Mouse (Mus musculus): ENCODE data around the gene Clspn. TPM values are rescaled to one million over a fixed set of nuclear protein-coding genes. Genes with fewer than 3 reads are reported as not detected.
"Not testable (repeated sequence)": the region's sequence is repeated elsewhere in the genome, so short reads cannot be mapped to it uniquely, and the experiment has no call there.

Clspn gene
- polyA plus RNA-seq, 1 experiment from 2014 or later, result 3.7 TPM

DNA sequence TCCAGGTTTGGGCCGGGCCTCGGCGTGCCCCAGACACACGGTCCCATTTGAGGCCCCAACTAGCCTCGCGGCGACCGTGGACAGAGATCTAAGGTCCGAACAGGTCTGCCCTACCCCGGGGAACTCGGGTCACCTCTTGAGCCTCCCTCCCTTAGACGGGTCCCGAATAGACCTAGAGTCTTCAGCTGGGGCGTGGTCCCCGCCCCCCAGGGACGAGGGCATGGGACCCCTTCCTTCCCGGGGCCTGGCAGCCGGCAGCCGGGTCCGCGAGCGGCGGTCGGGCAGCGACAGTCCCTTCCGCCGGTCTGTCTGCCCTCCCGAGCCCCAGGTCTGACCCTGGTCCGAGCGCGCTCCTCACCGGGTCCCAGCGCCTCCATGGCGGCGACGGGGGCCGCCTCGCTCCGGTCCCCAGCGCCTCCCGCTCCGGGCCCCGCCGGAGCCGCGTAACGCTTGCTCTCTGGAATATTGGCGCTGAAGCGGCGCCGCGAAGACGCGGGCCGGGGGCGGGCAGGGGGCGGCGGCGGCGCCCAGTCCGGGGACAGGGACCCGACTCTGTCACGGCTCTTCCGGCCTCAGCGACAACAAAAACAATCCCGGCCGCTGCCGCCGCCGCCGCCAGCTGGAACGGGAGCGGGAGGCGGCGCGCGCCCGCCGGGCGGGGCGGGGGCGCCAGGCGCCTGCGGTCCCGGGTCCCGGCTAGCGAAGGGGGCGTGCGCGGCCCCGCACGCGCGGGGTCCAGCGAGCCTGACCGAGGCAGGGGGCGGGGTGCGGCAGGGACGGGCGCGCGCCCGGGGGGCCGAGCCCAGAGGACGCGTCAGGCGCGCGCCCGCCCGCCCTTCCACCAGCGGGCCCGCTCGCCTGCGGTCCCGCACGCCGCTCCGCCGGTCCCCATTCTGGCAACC is 23.7 kb upstream of the Clspn start, which contains the start of gene Ago4:
Gene Ago4 (minus strand): TSS at position 646 of the 902 bp plus-strand sequence.
- peak within 1 kb of the TSS; percentile 78 for H3K9ac ChIP-seq
- H3K9me3 ChIP-seq (ENCODE audit: control insufficient read depth, low read length), result no peaks in the 10 kb centered on the region
- H3K4me2 ChIP-seq (replicated peaks), result peak within 1 kb of the TSS; percentile 86
- peak within 1 kb of the TSS; percentile 81 for H3K27ac ChIP-seq
- peaks cover 17% of the 10 kb centered on the region for H3K4me1 ChIP-seq (replicated peaks; ENCODE audit: control insufficient read depth, insufficient read depth, low read length)
- H3K27me3 ChIP-seq (ENCODE audit: control insufficient read depth, insufficient read depth, low read length), result no peaks in the 10 kb centered on the region
- peak within 1 kb of the TSS; percentile 78 for H3K4me3 ChIP-seq (replicated peaks; ENCODE audit: low read length)
- H3K36me3 ChIP-seq (replicated peaks; ENCODE audit: control insufficient read depth, insufficient read depth), result no peaks in the 10 kb centered on the region
- WGBS, result under 1% methylated on average over 101 of the region's 120 CpGs
- DNase-seq (ENCODE audit: low spot score) (peak; percentile 79), ATAC-seq (ENCODE audit: low FRiP score) (peak; percentile 93)

DNA sequence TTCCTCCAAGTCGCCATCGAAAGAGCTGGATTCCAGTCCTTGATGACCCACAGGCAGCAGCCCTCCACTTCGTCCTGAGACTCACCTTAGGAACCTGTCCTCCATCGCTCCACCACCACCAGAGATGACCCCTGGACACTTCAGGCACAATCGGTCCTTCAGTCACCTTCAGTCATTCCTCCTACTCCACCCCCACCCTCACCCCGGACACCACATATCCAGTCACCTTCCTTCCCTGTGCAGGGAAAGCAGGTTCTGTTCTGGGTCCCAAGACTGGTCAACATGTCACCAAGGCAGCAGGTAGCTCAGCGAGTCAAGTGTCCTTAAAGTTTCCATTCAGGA is 23.0 kb upstream of the Clspn start:
- H3K4me2 ChIP-seq (replicated peaks), result peak overlapping the region; percentile 86
- H3K9ac ChIP-seq, result peak overlapping the region; percentile 78
- no peaks in the 10 kb centered on the region for H3K27me3 ChIP-seq (ENCODE audit: control insufficient read depth, insufficient read depth, low read length)
- H3K27ac ChIP-seq, result peak overlapping the region; percentile 81
- no peaks in the 10 kb centered on the region for H3K9me3 ChIP-seq (ENCODE audit: control insufficient read depth, low read length)
- no peaks in the 10 kb centered on the region for H3K36me3 ChIP-seq (replicated peaks; ENCODE audit: control insufficient read depth, insufficient read depth)
- 6% methylated on average over 7 of the region's 7 CpGs for WGBS
- H3K4me3 ChIP-seq (replicated peaks; ENCODE audit: low read length), result peak overlapping the region; percentile 78
- H3K4me1 ChIP-seq (replicated peaks; ENCODE audit: control insufficient read depth, insufficient read depth, low read length), result peaks cover 17% of the 10 kb centered on the region
- no peak for DNase-seq (ENCODE audit: low spot score)
- ATAC-seq (ENCODE audit: low FRiP score), result 0 out of 2 replicates have a peak, but pooled peaks have one; percentile 58

DNA sequence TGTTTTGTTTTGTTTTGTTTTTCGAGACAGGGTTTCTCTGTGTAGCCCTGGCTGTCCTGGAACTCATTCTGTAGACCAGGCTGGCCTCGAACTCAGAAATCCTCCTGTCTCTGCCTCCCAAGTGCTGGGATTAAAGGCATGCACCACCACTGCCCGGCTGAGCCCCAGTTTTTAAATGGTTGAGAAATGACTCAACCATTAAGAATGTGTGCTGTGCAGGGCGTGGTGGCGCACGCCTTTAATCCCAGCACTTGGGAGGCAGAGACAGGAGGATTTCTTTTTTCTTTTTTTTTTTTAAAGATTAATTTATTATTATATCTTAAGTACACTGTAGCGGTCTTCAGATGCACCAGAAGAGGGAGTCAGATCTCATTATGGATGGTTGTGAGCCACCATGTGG is 21.1 kb upstream of the Clspn start:
- not testable (repeated sequence) for H3K4me3 ChIP-seq (replicated peaks; ENCODE audit: low read length); H3K36me3 ChIP-seq (replicated peaks; ENCODE audit: control insufficient read depth, insufficient read depth); H3K27me3 ChIP-seq (ENCODE audit: control insufficient read depth, insufficient read depth, low read length); H3K27ac ChIP-seq; H3K9ac ChIP-seq; ATAC-seq (ENCODE audit: low FRiP score); H3K4me2 ChIP-seq (replicated peaks); H3K9me3 ChIP-seq (ENCODE audit: control insufficient read depth, low read length); DNase-seq (ENCODE audit: low spot score)
- peaks cover 17% of the 10 kb centered on the region for H3K4me1 ChIP-seq (replicated peaks; ENCODE audit: control insufficient read depth, insufficient read depth, low read length)
- 93% methylated on average over 7 of the region's 7 CpGs for WGBS

DNA sequence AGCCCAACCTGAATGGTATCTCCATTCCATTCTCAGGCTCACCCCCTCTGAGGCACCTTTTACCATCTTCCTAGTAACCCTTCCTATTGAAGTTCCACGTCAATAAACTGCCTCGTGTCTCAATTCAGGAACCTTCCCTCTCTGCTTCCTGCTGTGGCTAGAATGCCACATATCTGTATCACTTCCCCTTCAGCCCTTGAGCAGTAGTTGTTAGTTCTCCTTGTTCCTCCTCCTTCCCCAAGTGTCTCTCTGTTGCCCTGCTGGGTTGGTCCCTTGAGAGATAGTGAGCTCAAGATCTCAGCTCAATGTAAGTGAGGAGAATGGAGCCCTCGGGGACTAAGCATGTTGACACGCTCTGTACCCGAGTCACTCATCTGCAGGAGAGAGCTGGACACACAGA is 19.9 kb upstream of the Clspn start:
- H3K9ac ChIP-seq, result no peak overlapping the region
- DNase-seq (ENCODE audit: low spot score), result no peak
- H3K4me2 ChIP-seq (replicated peaks), result no peak overlapping the region
- H3K27me3 ChIP-seq (ENCODE audit: control insufficient read depth, insufficient read depth, low read length), result no peaks in the 10 kb centered on the region
- H3K4me3 ChIP-seq (replicated peaks; ENCODE audit: low read length), result no peak overlapping the region
- no peak for ATAC-seq (ENCODE audit: low FRiP score)
- H3K36me3 ChIP-seq (replicated peaks; ENCODE audit: control insufficient read depth, insufficient read depth), result no peaks in the 10 kb centered on the region
- 67% methylated on average over 5 of the region's 5 CpGs for WGBS
- peaks cover 9% of the 10 kb centered on the region for H3K4me1 ChIP-seq (replicated peaks; ENCODE audit: control insufficient read depth, insufficient read depth, low read length)
- H3K27ac ChIP-seq, result no peak overlapping the region
- no peaks in the 10 kb centered on the region for H3K9me3 ChIP-seq (ENCODE audit: control insufficient read depth, low read length)

DNA sequence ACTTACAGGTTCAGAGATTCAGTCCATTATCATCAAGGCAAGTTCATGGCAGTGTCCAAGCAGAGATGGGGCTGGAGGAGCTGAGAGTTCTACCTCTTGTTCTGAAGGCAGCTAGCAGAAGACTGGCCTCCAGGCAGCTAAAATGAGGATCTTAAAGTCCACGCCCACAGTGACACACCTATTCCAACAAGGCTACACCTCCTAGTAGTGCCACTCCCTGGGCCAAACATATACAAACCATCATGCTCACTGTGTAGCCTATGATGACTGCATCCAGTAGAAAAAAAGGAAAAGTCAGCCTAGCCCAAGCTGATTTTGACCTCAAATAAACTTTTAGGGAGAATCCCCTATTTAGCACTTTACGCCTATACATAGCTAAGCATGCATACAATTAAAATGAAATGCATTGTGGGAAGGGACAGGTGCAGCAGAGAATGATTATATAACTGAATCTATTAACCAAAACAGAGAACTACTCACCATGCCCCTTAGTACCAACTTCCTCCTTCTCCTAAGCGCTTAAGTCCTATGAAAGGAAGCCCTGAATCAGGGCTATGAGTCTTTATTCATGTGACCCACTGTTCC is 16.2 kb upstream of the Clspn start:
- no peaks in the 10 kb centered on the region for H3K27me3 ChIP-seq (ENCODE audit: control insufficient read depth, insufficient read depth, low read length)
- WGBS, result 93% methylated on average over 3 of the region's 3 CpGs
- DNase-seq (ENCODE audit: low spot score) (no peak), ATAC-seq (ENCODE audit: low FRiP score) (no peak)
- H3K4me2 ChIP-seq (replicated peaks), result no peak overlapping the region
- H3K9me3 ChIP-seq (ENCODE audit: control insufficient read depth, low read length), result no peaks in the 10 kb centered on the region
- no peaks in the 10 kb centered on the region for H3K36me3 ChIP-seq (replicated peaks; ENCODE audit: control insufficient read depth, insufficient read depth)
- no peak overlapping the region for H3K9ac ChIP-seq
- H3K27ac ChIP-seq, result no peak overlapping the region
- H3K4me3 ChIP-seq (replicated peaks; ENCODE audit: low read length), result no peak overlapping the region
- H3K4me1 ChIP-seq (replicated peaks; ENCODE audit: control insufficient read depth, insufficient read depth, low read length), result no peaks in the 10 kb centered on the region

DNA sequence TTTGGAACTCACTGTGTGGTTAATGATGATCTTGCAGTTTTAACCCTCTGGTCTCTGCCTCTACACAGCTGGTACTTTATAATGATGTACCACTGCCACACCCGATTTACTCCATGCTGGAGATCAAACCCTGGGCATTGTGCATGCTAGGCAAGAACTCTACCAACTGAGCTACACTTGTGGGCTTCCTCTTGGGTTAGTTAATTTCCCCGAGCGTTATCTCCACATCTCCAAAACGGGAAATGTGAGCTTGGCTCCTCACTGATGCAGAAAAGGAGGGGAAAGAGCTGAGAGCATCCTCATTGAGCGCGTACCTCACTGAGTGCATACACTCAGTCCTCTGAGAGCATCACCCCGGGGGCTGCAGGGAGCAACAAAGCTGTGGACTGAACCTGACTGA is 13.9 kb upstream of the Clspn start:
- Histone ChIP-seq H3K4me3 (replicated peaks; ENCODE audit: low read length) (no peak overlapping the region), H3K27me3 (ENCODE audit: control insufficient read depth, insufficient read depth, low read length) (no peaks in the 10 kb centered on the region), H3K36me3 (replicated peaks; ENCODE audit: control insufficient read depth, insufficient read depth) (no peaks in the 10 kb centered on the region), H3K27ac (no peak overlapping the region), H3K9ac (no peak overlapping the region), H3K4me1 (replicated peaks; ENCODE audit: control insufficient read depth, insufficient read depth, low read length) (no peaks in the 10 kb centered on the region), H3K9me3 (ENCODE audit: control insufficient read depth, low read length) (no peaks in the 10 kb centered on the region), H3K4me2 (replicated peaks) (no peak overlapping the region)
- ATAC-seq (ENCODE audit: low FRiP score) (no peak), DNase-seq (ENCODE audit: low spot score) (no peak)
- WGBS, result 70% methylated on average over 7 of the region's 7 CpGs

DNA sequence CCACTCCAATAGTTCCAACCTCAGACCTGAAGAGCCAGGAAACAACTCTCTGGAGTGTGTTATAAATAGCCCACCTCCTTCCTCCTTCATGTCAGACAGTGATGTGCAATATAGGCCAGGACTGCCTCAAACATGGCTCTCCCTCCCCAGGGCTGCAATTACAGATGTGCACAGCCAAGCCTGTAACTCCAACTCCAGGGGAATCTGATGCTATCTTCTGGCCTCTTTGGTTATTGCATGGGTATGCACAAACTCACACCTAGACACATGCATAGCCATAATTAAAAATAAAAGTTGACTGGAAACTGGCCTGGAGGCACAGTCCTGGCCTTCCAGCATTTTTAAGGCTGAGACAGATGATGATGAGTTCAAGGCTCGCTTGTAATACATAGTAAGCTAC is 11.7 kb upstream of the Clspn start:
- Histone ChIP-seq H3K27me3 (ENCODE audit: control insufficient read depth, insufficient read depth, low read length) (no peaks in the 10 kb centered on the region), H3K9me3 (ENCODE audit: control insufficient read depth, low read length) (no peaks in the 10 kb centered on the region), H3K4me3 (replicated peaks; ENCODE audit: low read length) (no peak overlapping the region), H3K9ac (no peak overlapping the region), H3K36me3 (replicated peaks; ENCODE audit: control insufficient read depth, insufficient read depth) (no peaks in the 10 kb centered on the region), H3K27ac (no peak overlapping the region), H3K4me2 (replicated peaks) (no peak overlapping the region), H3K4me1 (replicated peaks; ENCODE audit: control insufficient read depth, insufficient read depth, low read length) (no peaks in the 10 kb centered on the region)
- WGBS, result 79% methylated on average over 1 of the region's 1 CpGs
- DNase-seq (ENCODE audit: low spot score), result no peak
- ATAC-seq (ENCODE audit: low FRiP score), result no peak

DNA sequence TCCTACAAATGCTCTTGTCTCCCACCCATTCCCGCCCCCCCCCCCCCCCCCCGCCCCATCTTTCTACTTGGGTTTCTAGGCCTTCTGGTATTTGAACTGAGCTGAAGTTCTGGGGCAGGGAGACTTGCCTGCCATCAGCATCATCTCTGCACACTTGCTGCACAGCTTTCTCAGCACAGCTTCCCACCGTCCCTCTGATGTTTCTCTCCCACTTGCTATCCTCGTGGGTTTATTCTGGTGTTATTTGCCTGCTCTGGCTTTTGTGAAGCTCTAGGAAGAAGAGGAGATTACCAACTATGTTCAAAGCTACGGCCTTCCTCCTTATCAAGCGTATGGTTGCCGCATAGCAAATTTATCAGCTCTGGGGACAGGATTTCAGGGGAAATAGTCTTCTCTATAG is 11.0 kb upstream of the Clspn start:
- Histone ChIP-seq H3K4me1 (replicated peaks; ENCODE audit: control insufficient read depth, insufficient read depth, low read length) (no peaks in the 10 kb centered on the region), H3K9me3 (ENCODE audit: control insufficient read depth, low read length) (no peaks in the 10 kb centered on the region), H3K27me3 (ENCODE audit: control insufficient read depth, insufficient read depth, low read length) (no peaks in the 10 kb centered on the region), H3K4me3 (replicated peaks; ENCODE audit: low read length) (no peak overlapping the region), H3K36me3 (replicated peaks; ENCODE audit: control insufficient read depth, insufficient read depth) (no peaks in the 10 kb centered on the region), H3K9ac (no peak overlapping the region), H3K4me2 (replicated peaks) (no peak overlapping the region), H3K27ac (no peak overlapping the region)
- no peak for DNase-seq (ENCODE audit: low spot score)
- no peak for ATAC-seq (ENCODE audit: low FRiP score)
- 80% methylated on average over 6 of the region's 7 CpGs for WGBS

DNA sequence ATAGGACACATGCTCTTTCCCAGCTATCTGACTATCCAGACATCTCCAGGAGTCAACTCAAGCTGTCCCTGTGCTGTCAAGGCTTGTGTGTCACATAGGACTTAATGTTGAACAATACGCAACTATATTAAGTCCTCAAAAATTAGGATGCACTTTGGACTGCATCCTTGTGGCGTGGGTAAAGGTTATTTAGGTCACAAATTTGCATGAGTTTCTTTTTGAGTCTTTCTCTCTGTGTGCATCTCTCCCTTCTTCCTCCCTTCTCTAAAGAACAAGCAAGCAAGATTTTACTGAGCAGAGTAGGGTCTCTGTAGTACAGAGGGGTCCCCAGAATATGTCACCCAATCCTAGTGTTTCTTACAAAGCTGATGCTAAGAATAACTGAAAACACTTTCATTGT is 10.6 kb upstream of the Clspn start:
- Histone ChIP-seq H3K4me2 (replicated peaks) (no peak overlapping the region), H3K36me3 (replicated peaks; ENCODE audit: control insufficient read depth, insufficient read depth) (no peaks in the 10 kb centered on the region), H3K27me3 (ENCODE audit: control insufficient read depth, insufficient read depth, low read length) (no peaks in the 10 kb centered on the region), H3K9me3 (ENCODE audit: control insufficient read depth, low read length) (no peaks in the 10 kb centered on the region), H3K27ac (no peak overlapping the region), H3K9ac (no peak overlapping the region), H3K4me1 (replicated peaks; ENCODE audit: control insufficient read depth, insufficient read depth, low read length) (no peaks in the 10 kb centered on the region), H3K4me3 (replicated peaks; ENCODE audit: low read length) (no peak overlapping the region)
- DNase-seq (ENCODE audit: low spot score) (no peak), ATAC-seq (ENCODE audit: low FRiP score) (no peak)
- 83% methylated on average over 2 of the region's 2 CpGs for WGBS

Measured in hindbrain, embryonic 14.5 days (tissue).